Mouse (Mus musculus) myocyte (in vitro differentiated cells): ENCODE measurements around the gene Phf14.

Experiments used
- E2F4 ChIP-seq: IDR thresholded peaks from one replicate; pipeline ENCODE4 v1.6.1; 2011; ENCODE audit warnings: mild to moderate bottlenecking, control low read depth, moderate library complexity; ENCODE audit not compliant: insufficient read depth
- POLR2A ChIP-seq: IDR thresholded peaks from one replicate; pipeline ENCODE4 v1.6.1; 2011; ENCODE audit warnings: low read depth, mild to moderate bottlenecking, control low read depth, moderate library complexity; ENCODE audit not compliant: insufficient read length
- TCF12 ChIP-seq: IDR thresholded peaks from one replicate; pipeline ENCODE4 v1.6.1; 2011; ENCODE audit warnings: mild to moderate bottlenecking, control low read depth; ENCODE audit not compliant: poor library complexity, insufficient read depth, severe bottlenecking
- USF1 ChIP-seq: IDR thresholded peaks from one replicate; pipeline ENCODE4 v1.6.1; 2011; ENCODE audit warnings: low read depth, mild to moderate bottlenecking, control low read depth, moderate library complexity

DNA sequence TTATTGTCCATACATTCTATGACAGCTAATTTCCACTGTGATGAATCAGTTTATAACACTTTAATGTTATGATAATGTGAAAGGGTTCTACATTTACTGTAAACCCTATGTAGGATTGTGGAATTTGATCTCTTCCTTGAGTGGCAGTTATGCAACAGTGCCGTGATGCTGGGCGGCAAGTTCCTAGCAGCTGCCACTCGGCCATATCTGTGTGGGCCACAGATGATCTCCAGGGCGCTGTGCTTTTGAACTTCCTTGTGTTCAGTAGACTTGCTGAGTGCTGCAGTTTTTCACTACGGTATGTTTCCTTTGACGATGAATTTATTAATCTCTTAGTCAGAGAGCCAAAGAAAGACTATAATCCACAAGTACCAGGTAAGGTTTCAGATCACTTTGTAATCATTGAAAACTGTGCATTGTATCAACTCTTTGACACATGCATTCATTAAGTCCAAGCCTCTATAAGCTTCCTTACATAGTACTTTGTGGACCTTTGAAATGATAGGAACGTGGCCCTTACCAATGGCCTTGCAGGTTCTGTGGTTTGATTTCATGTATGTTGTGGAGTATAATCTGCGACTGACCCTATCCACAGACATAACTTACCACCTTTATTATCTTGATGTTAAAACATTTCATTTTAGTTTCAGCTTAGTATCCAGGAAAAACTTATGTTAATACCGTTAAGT, 153.0 kb downstream of the Phf14 start:
- TF ChIP-seq POLR2A (no peak), USF1 (no peak), E2F4 (no peak), TCF12 (no peak)
